Mouse (Mus musculus): ENCODE measurements around the gene Gimap1. TPM values are rescaled to one million over a fixed set of nuclear protein-coding genes. Genes with fewer than 3 reads are reported as not detected.

The Gimap1 gene
- polyA plus RNA-seq, 1 experiment, result not detected

DNA sequence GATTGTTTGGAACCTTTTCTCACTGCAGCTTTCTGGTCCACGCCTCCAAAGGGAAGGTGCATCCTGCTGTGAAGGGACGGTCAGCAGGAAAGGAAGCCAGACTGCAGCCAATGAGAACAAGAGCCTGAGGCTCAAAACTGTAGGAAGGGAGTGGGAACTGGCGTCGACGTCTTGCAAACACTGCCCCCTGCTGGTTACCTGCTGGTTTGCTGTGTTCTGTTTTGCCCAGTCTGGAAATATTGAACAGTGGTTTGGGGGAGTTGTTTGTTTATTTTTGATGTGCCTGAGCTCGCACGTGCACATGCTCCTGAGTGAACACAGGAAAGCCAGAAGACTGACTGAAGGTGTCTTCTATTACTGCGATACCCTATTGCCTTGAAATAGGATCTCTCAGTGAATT is 33.2 kb downstream of the Gimap1 start:
- 2% methylated on average over 8 of the region's 8 CpGs for WGBS
- Histone ChIP-seq H3K4me1 (ENCODE audit: control insufficient read depth, insufficient read depth, low read length) (peaks cover 2% of the 10 kb centered on the region; the same call in 1 of the 2 replicates), H3K27ac (ENCODE audit: insufficient read depth, low read depth, low read length) (no peak overlapping the region), H3K4me3 (ENCODE audit: insufficient read depth, low read depth, low read length) (no peak overlapping the region)
- TF ChIP-seq POLR2A (IDR thresholded peaks at IDR 0.05; ENCODE audit: insufficient read depth, low read depth, low read length), result no peak
- TF ChIP-seq CTCF (IDR thresholded peaks at IDR 0.05; ENCODE audit: insufficient read depth, low read depth, low read length), result peak; percentile 75

DNA sequence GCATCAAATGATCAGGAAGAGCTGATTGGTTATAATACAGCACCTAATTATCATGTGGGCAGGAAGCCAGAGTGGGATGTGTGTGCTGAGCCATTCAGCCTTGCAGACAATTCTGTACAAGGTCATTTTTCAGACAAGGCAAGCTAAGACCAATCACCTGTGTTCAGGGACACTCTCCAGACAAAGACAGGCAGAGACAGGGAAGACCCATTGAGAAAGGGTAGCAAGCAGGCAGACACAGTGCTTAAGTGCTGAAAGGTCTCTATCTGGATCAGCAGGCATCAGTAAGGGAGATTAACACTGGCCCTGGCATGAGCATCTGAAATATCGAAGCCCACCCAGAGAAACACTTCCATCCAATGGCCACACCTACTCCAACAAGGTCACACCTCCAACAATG is 45.6 kb downstream of the Gimap1 start:
- TF ChIP-seq POLR2A (IDR thresholded peaks at IDR 0.05; ENCODE audit: insufficient read depth, low read depth, low read length) (no peak), CTCF (IDR thresholded peaks at IDR 0.05; ENCODE audit: insufficient read depth, low read depth, low read length) (no peak)
- Histone ChIP-seq H3K27ac (ENCODE audit: insufficient read depth, low read depth, low read length) (no peak overlapping the region), H3K4me3 (ENCODE audit: insufficient read depth, low read depth, low read length) (no peak overlapping the region), H3K4me1 (ENCODE audit: control insufficient read depth, insufficient read depth, low read length) (no peaks in the 10 kb centered on the region)
- 92% methylated on average over 1 of the region's 1 CpGs for WGBS

DNA sequence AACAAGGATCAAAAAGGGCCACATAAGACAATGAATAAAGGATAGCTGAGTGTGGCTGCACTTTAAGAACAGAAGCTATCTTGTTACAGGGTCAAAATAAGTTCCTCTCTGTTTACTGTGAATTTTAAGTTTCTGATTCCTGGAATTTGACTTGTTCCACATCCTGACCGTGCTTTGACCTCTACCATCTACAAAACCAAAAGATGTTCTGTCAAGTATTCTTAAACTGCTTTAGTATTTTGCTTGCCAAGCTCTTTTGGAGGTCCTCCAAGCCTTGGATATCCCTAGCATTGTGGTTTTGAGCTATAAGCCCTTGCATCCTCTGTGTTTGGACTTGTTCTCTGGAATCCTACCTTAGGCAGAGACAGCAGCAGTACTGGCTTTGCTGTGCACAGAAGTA is 46.3 kb downstream of the Gimap1 start:
- no peak overlapping the region for H3K4me3 ChIP-seq (ENCODE audit: insufficient read depth, low read depth, low read length)
- 70% methylated on average over 1 of the region's 1 CpGs for WGBS
- no peaks in the 10 kb centered on the region for H3K4me1 ChIP-seq (ENCODE audit: control insufficient read depth, insufficient read depth, low read length)

DNA sequence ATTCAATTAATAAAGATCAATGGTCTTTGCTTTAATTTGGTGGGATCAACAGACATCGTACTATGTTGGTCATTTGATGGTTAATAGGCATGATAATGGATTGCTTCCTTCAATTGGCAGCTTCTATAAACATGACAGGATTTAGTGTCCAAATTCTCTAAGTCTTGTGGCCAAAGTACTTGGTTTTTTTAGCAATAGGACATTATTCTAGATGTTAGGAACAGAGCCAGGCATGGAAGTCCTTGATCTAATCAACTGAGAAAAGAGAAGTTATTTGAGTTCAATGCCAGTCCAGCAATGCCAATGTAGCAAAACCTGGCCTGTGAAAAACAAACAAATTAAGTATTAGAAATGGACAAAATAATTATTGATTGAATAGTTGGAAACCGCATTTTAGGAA is 46.7 kb downstream of the Gimap1 start:
- H3K27ac ChIP-seq (ENCODE audit: insufficient read depth, low read depth, low read length), result no peak overlapping the region
- no peak overlapping the region for H3K4me3 ChIP-seq (ENCODE audit: insufficient read depth, low read depth, low read length)
- no peaks in the 10 kb centered on the region for H3K4me1 ChIP-seq (ENCODE audit: control insufficient read depth, insufficient read depth, low read length)
- no peak for TF ChIP-seq CTCF (IDR thresholded peaks at IDR 0.05; ENCODE audit: insufficient read depth, low read depth, low read length)
- 45% methylated on average over 2 of the region's 2 CpGs for WGBS

More for the DNA sequence above, 46.3 kb downstream of the Gimap1 start:
- H3K27ac ChIP-seq (ENCODE audit: insufficient read depth, low read depth, low read length), result no peak overlapping the region
- TF ChIP-seq CTCF (IDR thresholded peaks at IDR 0.05; ENCODE audit: insufficient read depth, low read depth, low read length), result no peak
- no peak for TF ChIP-seq POLR2A (IDR thresholded peaks at IDR 0.05; ENCODE audit: insufficient read depth, low read depth, low read length)

DNA sequence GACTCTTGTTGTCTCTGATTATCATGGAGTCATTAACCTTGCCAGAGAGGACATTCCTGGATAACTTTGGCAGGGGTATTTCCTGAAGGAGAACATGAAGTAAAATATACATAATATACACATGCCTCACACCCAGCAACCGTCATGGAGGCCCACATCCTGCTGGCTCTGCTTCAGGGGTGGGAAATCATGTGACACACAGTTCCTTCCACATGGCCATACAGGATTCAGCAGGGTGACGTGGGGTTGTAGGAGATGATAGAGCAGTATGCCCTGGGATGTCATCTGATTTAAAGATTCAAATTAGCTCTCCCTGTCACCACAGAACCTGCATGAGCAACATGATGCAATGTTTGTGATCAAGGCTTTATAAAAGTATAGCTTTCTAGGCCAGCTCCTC is 49.0 kb downstream of the Gimap1 start:
- no peak overlapping the region for H3K27ac ChIP-seq (ENCODE audit: insufficient read depth, low read depth, low read length)

More for the DNA sequence above, 49.0 kb downstream of the Gimap1 start:
- Histone ChIP-seq H3K4me1 (ENCODE audit: control insufficient read depth, insufficient read depth, low read length) (no peaks in the 10 kb centered on the region), H3K4me3 (ENCODE audit: insufficient read depth, low read depth, low read length) (no peak overlapping the region)
- 90% methylated on average over 2 of the region's 2 CpGs for WGBS
- no peak for TF ChIP-seq CTCF (IDR thresholded peaks at IDR 0.05; ENCODE audit: insufficient read depth, low read depth, low read length)
- TF ChIP-seq POLR2A (IDR thresholded peaks at IDR 0.05; ENCODE audit: insufficient read depth, low read depth, low read length), result no peak

Other genes with a start within 250 kb of the Gimap1 start
- gene Atp6v0e2, start 201.4 kb upstream of the Gimap1 start, polyA plus RNA-seq (2012; ENCODE audit: insufficient read depth, insufficient read length, low replicate concordance, missing spikeins), result 480 TPM in 1 of 2 replicates, not detected in the other
- not detected in 2 replicates for gene Lrrc61, start 184.3 kb upstream of the Gimap1 start, polyA plus RNA-seq (2012; ENCODE audit: insufficient read depth, insufficient read length, low replicate concordance, missing spikeins)
- gene Rarres2, start 166.3 kb upstream of the Gimap1 start, polyA plus RNA-seq (2012; ENCODE audit: insufficient read depth, insufficient read length, low replicate concordance, missing spikeins), result not detected in 2 replicates
- gene Gm45021, start 149.4 kb upstream of the Gimap1 start, polyA plus RNA-seq (2012; ENCODE audit: insufficient read depth, insufficient read length, low replicate concordance, missing spikeins), result not detected in 2 replicates
- gene Repin1, start 145.2 kb upstream of the Gimap1 start, polyA plus RNA-seq (2012; ENCODE audit: insufficient read depth, insufficient read length, low replicate concordance, missing spikeins), result not detected in 2 replicates
- gene Gm44965, start 145.1 kb upstream of the Gimap1 start, polyA plus RNA-seq (2012; ENCODE audit: insufficient read depth, insufficient read length, low replicate concordance, missing spikeins), result not detected in 2 replicates
- gene Zfp775, start 137.0 kb upstream of the Gimap1 start, polyA plus RNA-seq (2012; ENCODE audit: insufficient read depth, insufficient read length, low replicate concordance, missing spikeins), result not detected in 2 replicates
- not detected in 2 replicates for gene AI854703, start 112.3 kb upstream of the Gimap1 start, polyA plus RNA-seq (2012; ENCODE audit: insufficient read depth, insufficient read length, low replicate concordance, missing spikeins)
- not detected in 2 replicates for gene Gimap8, start 91.8 kb upstream of the Gimap1 start, polyA plus RNA-seq (2012; ENCODE audit: insufficient read depth, insufficient read length, low replicate concordance, missing spikeins)
- gene Gimap9, start 62.9 kb upstream of the Gimap1 start, polyA plus RNA-seq (2012; ENCODE audit: insufficient read depth, insufficient read length, low replicate concordance, missing spikeins), result not detected in 2 replicates
- not detected in 2 replicates for gene Gimap4, start 54.5 kb upstream of the Gimap1 start, polyA plus RNA-seq (2012; ENCODE audit: insufficient read depth, insufficient read length, low replicate concordance, missing spikeins)
- gene Gimap6, start 30.8 kb upstream of the Gimap1 start, polyA plus RNA-seq (2012; ENCODE audit: insufficient read depth, insufficient read length, low replicate concordance, missing spikeins), result 336 TPM in 1 of 2 replicates, not detected in the other
- gene Gm28053, start 20.4 kb upstream of the Gimap1 start, polyA plus RNA-seq (2012; ENCODE audit: insufficient read depth, insufficient read length, low replicate concordance, missing spikeins), result not detected in 2 replicates
- not detected in 2 replicates for gene Gimap7, start 20.4 kb upstream of the Gimap1 start, polyA plus RNA-seq (2012; ENCODE audit: insufficient read depth, insufficient read length, low replicate concordance, missing spikeins)
- not detected in 2 replicates for gene Gimap5, start 7.1 kb downstream of the Gimap1 start, polyA plus RNA-seq (2012; ENCODE audit: insufficient read depth, insufficient read length, low replicate concordance, missing spikeins)
- not detected in 2 replicates for gene Gimap3, start 31.8 kb downstream of the Gimap1 start, polyA plus RNA-seq (2012; ENCODE audit: insufficient read depth, insufficient read length, low replicate concordance, missing spikeins)
- not detected in 2 replicates for gene Tmem176a, start 101.9 kb downstream of the Gimap1 start, polyA plus RNA-seq (2012; ENCODE audit: insufficient read depth, insufficient read length, low replicate concordance, missing spikeins)
- gene Tmem176b, start 102.4 kb downstream of the Gimap1 start, polyA plus RNA-seq (2012; ENCODE audit: insufficient read depth, insufficient read length, low replicate concordance, missing spikeins), result not detected in 2 replicates
- not detected in 2 replicates for gene Aoc1, start 133.8 kb downstream of the Gimap1 start, polyA plus RNA-seq (2012; ENCODE audit: insufficient read depth, insufficient read length, low replicate concordance, missing spikeins)
- not detected in 2 replicates for gene 1600015I10Rik, start 190.8 kb downstream of the Gimap1 start, polyA plus RNA-seq (2012; ENCODE audit: insufficient read depth, insufficient read length, low replicate concordance, missing spikeins)
- gene Doxl2, start 235.9 kb downstream of the Gimap1 start, polyA plus RNA-seq (2012; ENCODE audit: insufficient read depth, insufficient read length, low replicate concordance, missing spikeins), result not detected in 2 replicates
- not detected in 2 replicates for gene Svs1, start 247.8 kb downstream of the Gimap1 start, polyA plus RNA-seq (2012; ENCODE audit: insufficient read depth, insufficient read length, low replicate concordance, missing spikeins)

All from olfactory bulb, adult 2 months (tissue).